Mouse (Mus musculus) lung, embryonic 14.5 days (tissue): Measurements from ENCODE around the gene Cdh8. TPM values are rescaled to one million over a fixed set of nuclear protein-coding genes. Genes with fewer than 3 reads are reported as not detected.

Experiments used
- ATAC-seq: fragments of 200-750 bp; cut with Nextera tagmentation; 2 replicates; pipeline ENCODE4 v1.8.0; 2017; ENCODE audit warnings: mild to moderate bottlenecking, moderate TSS enrichment, moderate library complexity; ENCODE audit not compliant: insufficient read depth
- DNase-seq: peaks from one replicate; pipeline ENCODE4 v3.0.0-alpha.2; 2015
- H3K27ac ChIP-seq: fragments of 300-500 bp; sonication (generic); 2 replicates; pipeline ENCODE4 v1.5.1; 2014; ENCODE audit warnings: low read depth, mild to moderate bottlenecking, moderate library complexity
- H3K27me3 ChIP-seq: fragments of 300-500 bp; sonication (generic); 2 replicates; pipeline ENCODE4 v1.6.1; 2014; ENCODE audit warnings: low read length, control low read depth; ENCODE audit not compliant: insufficient read depth
- H3K36me3 ChIP-seq: fragments of 300-500 bp; sonication (generic); 2 replicates; pipeline ENCODE4 v1.6.1; 2014; ENCODE audit warnings: control low read depth; ENCODE audit not compliant: insufficient read depth
- H3K4me1 ChIP-seq: fragments of 300-500 bp; sonication (generic); 2 replicates; pipeline ENCODE4 v1.6.1; 2014; ENCODE audit warnings: antibody characterized with exemption, control low read depth; ENCODE audit not compliant: insufficient read depth
- H3K4me2 ChIP-seq: fragments of 300-500 bp; sonication (generic); 2 replicates; pipeline ENCODE4 v1.6.1; 2014; ENCODE audit warnings: mild to moderate bottlenecking
- H3K4me3 ChIP-seq: fragments of 300-500 bp; sonication (generic); 2 replicates; pipeline ENCODE4 v1.5.1; 2014; ENCODE audit warnings: low read depth, low read length
- H3K9ac ChIP-seq: fragments of 300-500 bp; sonication (generic); 2 replicates; pipeline ENCODE4 v1.6.1; 2014
- H3K9me3 ChIP-seq: fragments of 300-500 bp; sonication (generic); 2 replicates; pipeline ENCODE4 v1.6.1; 2016; ENCODE audit warnings: low read depth, low read length, control low read depth
- CTCF ChIP-seq: IDR thresholded peaks from 2 replicates; pipeline ENCODE4 v1.5.1; 2016; ENCODE audit warnings: antibody characterized with exemption, low read depth
- WGBS: fragments of 180-500 bp; shearing (Covaris S2); extraction: QIAGEN DNeasy Blood & Tissue Kit; methylation state at CpG from one replicate; pipeline ENCODE4 v1.1.7; 2014; 5-methylcytosine and 5-hydroxymethylcytosine counted together
- polyA plus RNA-seq: library from polyadenylated mRNA; unstranded; fragments of >200 nt; fragmentation: Nextera tagmentation; extraction: Ambion mirVana; gene quantifications from 2 replicates; pipeline ENCODE4 v1.2.1, GENCODE M21; 2014

Cdh8 gene
- polyA plus RNA-seq, 1 experiment from 2014 or later: 6.8 TPM

GRCm38 (mm10) chr8:99048664-99049363 is 367.5 kb downstream of the Cdh8 start:
- H3K4me1 ChIP-seq: no peaks in the 10 kb centered on the region
- H3K4me2 ChIP-seq: no peak overlapping the region
- no peaks in the 10 kb centered on the region for H3K9me3 ChIP-seq
- no peaks in the 10 kb centered on the region for H3K27me3 ChIP-seq
- no peak overlapping the region for H3K9ac ChIP-seq
- ATAC-seq (no peak), DNase-seq (no peak)
- 72% methylated on average over 8 of the region's 8 CpGs for WGBS
- no peak overlapping the region for H3K27ac ChIP-seq
- no peak for TF ChIP-seq CTCF
- H3K4me3 ChIP-seq: no peak overlapping the region
- H3K36me3 ChIP-seq: no peaks in the 10 kb centered on the region

DNA sequence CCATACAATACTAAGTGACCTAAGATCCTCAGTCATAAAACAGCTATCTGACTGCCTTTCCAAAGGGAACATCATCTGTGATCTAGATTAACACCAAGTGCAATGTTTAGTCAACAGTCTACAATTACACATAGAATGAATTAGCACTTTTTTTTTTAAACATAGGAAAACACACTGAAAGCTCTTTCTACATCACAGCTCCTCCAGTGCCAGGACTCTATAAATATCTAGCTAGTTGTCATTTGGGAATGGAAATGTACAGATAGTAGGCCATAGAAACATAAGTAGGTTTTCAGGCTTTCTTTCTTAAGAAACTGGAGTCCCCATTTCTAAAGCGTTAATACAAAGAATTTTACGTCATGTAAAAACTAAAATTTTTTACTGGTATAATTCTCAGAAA is 375.8 kb downstream of the Cdh8 start:
- H3K4me3 ChIP-seq: no peak overlapping the region
- H3K4me2 ChIP-seq: no peak overlapping the region
- ATAC-seq (no peak), DNase-seq (no peak)
- no peaks in the 10 kb centered on the region for H3K36me3 ChIP-seq
- TF ChIP-seq CTCF: no peak
- H3K27me3 ChIP-seq: no peaks in the 10 kb centered on the region
- H3K4me1 ChIP-seq: no peaks in the 10 kb centered on the region
- no peak overlapping the region for H3K9ac ChIP-seq
- WGBS: 92% methylated on average over 2 of the region's 2 CpGs
- H3K9me3 ChIP-seq: no peaks in the 10 kb centered on the region
- no peak overlapping the region for H3K27ac ChIP-seq

DNA sequence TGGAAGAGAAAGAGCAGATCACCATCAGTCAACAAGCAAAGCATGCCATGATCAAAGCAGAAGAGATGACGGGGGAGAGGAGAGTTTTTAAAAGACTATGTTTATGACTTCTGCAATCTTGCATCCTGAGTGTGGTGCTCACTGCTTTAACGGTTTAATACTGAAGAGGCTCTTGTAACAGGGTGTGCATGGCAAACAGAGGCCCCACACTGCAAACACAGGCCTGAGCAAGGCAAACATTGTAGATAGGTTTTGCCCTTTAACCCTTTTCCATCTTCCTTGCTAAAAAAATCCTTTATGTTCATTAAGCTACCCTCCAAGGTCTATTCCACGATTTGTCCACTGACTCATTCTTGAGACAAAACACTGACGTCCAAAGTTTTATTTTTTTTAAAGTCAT is 385.2 kb downstream of the Cdh8 start:
- no peaks in the 10 kb centered on the region for H3K27me3 ChIP-seq
- no peaks in the 10 kb centered on the region for H3K36me3 ChIP-seq
- H3K27ac ChIP-seq: no peak overlapping the region
- ATAC-seq (no peak), DNase-seq (no peak)
- no peak for TF ChIP-seq CTCF
- H3K4me3 ChIP-seq: no peak overlapping the region
- no peak overlapping the region for H3K9ac ChIP-seq
- no peak overlapping the region for H3K4me2 ChIP-seq
- H3K9me3 ChIP-seq: no peaks in the 10 kb centered on the region
- 53% methylated on average over 4 of the region's 4 CpGs for WGBS
- H3K4me1 ChIP-seq: no peaks in the 10 kb centered on the region
